Mouse (Mus musculus): ENCODE measurements around the gene March9. TPM values are rescaled to one million over a fixed set of nuclear protein-coding genes. Genes with fewer than 3 reads are reported as not detected.

Gene March9
- polyA plus RNA-seq, 1 experiment = 1.7 TPM

GRCm38 (mm10) chr10:127056490-127056889, 3.5 kb downstream of the March9 start:
- no peak for TF ChIP-seq CTCF (IDR thresholded peaks at IDR 0.05; ENCODE audit: low read depth, low read length)
- Histone ChIP-seq H3K4me1 (ENCODE audit: control insufficient read depth, insufficient read depth, low read length) (peaks cover 2% of the 10 kb centered on the region), H3K4me3 (ENCODE audit: insufficient read depth, low read length) (no peak overlapping the region), H3K27ac (ENCODE audit: insufficient read depth, low read depth, low read length) (no peak overlapping the region)

- Histone ChIP-seq H3K4me3 (ENCODE audit: insufficient read depth, low read length) (no peak overlapping the region), H3K27ac (ENCODE audit: insufficient read depth, low read depth, low read length) (no peak overlapping the region), H3K4me1 (ENCODE audit: control insufficient read depth, insufficient read depth, low read length) (no peaks in the 10 kb centered on the region)
- no peak for TF ChIP-seq POLR2A (IDR thresholded peaks at IDR 0.05; ENCODE audit: borderline replicate concordance, low read depth, low read length)
- TF ChIP-seq CTCF (IDR thresholded peaks at IDR 0.05; ENCODE audit: low read depth, low read length) = no peak
These were observed 4.6 kb downstream of the March9 start for GRCm38 (mm10) chr10:127055406-127055805.

- Histone ChIP-seq H3K27ac (ENCODE audit: insufficient read depth, low read depth, low read length) (no peak overlapping the region), H3K4me3 (ENCODE audit: insufficient read depth, low read length) (no peak overlapping the region), H3K4me1 (ENCODE audit: control insufficient read depth, insufficient read depth, low read length) (peaks cover 4% of the 10 kb centered on the region)
- TF ChIP-seq CTCF (IDR thresholded peaks at IDR 0.05; ENCODE audit: low read depth, low read length) = no peak
- TF ChIP-seq POLR2A (IDR thresholded peaks at IDR 0.05; ENCODE audit: borderline replicate concordance, low read depth, low read length) = no peak
These were observed 5.3 kb downstream of the March9 start for GRCm38 (mm10) chr10:127054646-127055045.

- Histone ChIP-seq H3K4me3 (ENCODE audit: insufficient read depth, low read length) (no peak overlapping the region), H3K27ac (ENCODE audit: insufficient read depth, low read depth, low read length) (no peak overlapping the region), H3K4me1 (ENCODE audit: control insufficient read depth, insufficient read depth, low read length) (peaks cover 7% of the 10 kb centered on the region)
- TF ChIP-seq POLR2A (IDR thresholded peaks at IDR 0.05; ENCODE audit: borderline replicate concordance, low read depth, low read length) (no peak), CTCF (IDR thresholded peaks at IDR 0.05; ENCODE audit: low read depth, low read length) (no peak)
These were observed 9.9 kb downstream of the March9 start for GRCm38 (mm10) chr10:127050119-127050474.

GRCm38 (mm10) chr10:127049395-127050118, 10.4 kb downstream of the March9 start:
- Histone ChIP-seq H3K27ac (ENCODE audit: insufficient read depth, low read depth, low read length) (no peak overlapping the region), H3K4me1 (ENCODE audit: control insufficient read depth, insufficient read depth, low read length) (peaks cover 7% of the 10 kb centered on the region), H3K4me3 (ENCODE audit: insufficient read depth, low read length) (peak overlapping the region; percentile 23)
- TF ChIP-seq POLR2A (IDR thresholded peaks at IDR 0.05; ENCODE audit: borderline replicate concordance, low read depth, low read length) = no peak
- 0 out of 2 replicates have a peak, but pooled peaks have one; percentile 20 for TF ChIP-seq CTCF (IDR thresholded peaks at IDR 0.05; ENCODE audit: low read depth, low read length)

GRCm38 (mm10) chr10:127048608-127049394, 11.2 kb downstream of the March9 start:
- no peak for TF ChIP-seq POLR2A (IDR thresholded peaks at IDR 0.05; ENCODE audit: borderline replicate concordance, low read depth, low read length)
- H3K4me3 ChIP-seq (ENCODE audit: insufficient read depth, low read length) = peak overlapping the region; percentile 23
- peaks cover 7% of the 10 kb centered on the region for H3K4me1 ChIP-seq (ENCODE audit: control insufficient read depth, insufficient read depth, low read length)
- H3K27ac ChIP-seq (ENCODE audit: insufficient read depth, low read depth, low read length) = no peak overlapping the region

- Histone ChIP-seq H3K4me3 (ENCODE audit: insufficient read depth, low read length) (peak within 1 kb of the TSS; percentile 23), H3K4me1 (ENCODE audit: control insufficient read depth, insufficient read depth, low read length) (peaks cover 10% of the 10 kb centered on the region)
- TF ChIP-seq POLR2A (IDR thresholded peaks at IDR 0.05; ENCODE audit: borderline replicate concordance, low read depth, low read length) = no peak
- no peak for TF ChIP-seq CTCF (IDR thresholded peaks at IDR 0.05; ENCODE audit: low read depth, low read length)
These were observed 12.0 kb downstream of the March9 start, which contains the start of gene Cyp27b1 for GRCm38 (mm10) chr10:127047954-127048353. Cyp27b1 (plus strand) TSS chr10:127048250.

GRCm38 (mm10) chr10:127043187-127043586, 16.8 kb downstream of the March9 start:
- Histone ChIP-seq H3K27ac (ENCODE audit: insufficient read depth, low read depth, low read length) (no peak overlapping the region), H3K4me1 (ENCODE audit: control insufficient read depth, insufficient read depth, low read length) (peaks cover 9% of the 10 kb centered on the region), H3K4me3 (ENCODE audit: insufficient read depth, low read length) (no peak overlapping the region)
- no peak for TF ChIP-seq POLR2A (IDR thresholded peaks at IDR 0.05; ENCODE audit: borderline replicate concordance, low read depth, low read length)
- no peak for TF ChIP-seq CTCF (IDR thresholded peaks at IDR 0.05; ENCODE audit: low read depth, low read length)

More at GRCm38 (mm10) chr10:127047954-127048353, 12.0 kb downstream of the March9 start, which contains the start of gene Cyp27b1:
- H3K27ac ChIP-seq (ENCODE audit: insufficient read depth, low read depth, low read length) = no peak within 1 kb of the TSS

- peak overlapping the region; percentile 99 for H3K4me3 ChIP-seq (ENCODE audit: insufficient read depth, low read length)
- TF ChIP-seq POLR2A (IDR thresholded peaks at IDR 0.05; ENCODE audit: borderline replicate concordance, low read depth, low read length) = no peak
- peaks cover 9% of the 10 kb centered on the region for H3K4me1 ChIP-seq (ENCODE audit: control insufficient read depth, insufficient read depth, low read length)
- H3K27ac ChIP-seq (ENCODE audit: insufficient read depth, low read depth, low read length) = peak overlapping the region; percentile 31; the same call in 1 of the 2 replicates
These were observed 17.4 kb downstream of the March9 start for GRCm38 (mm10) chr10:127042468-127043115.

Data from bone marrow macrophage, adult 2 months (primary cell).